Mouse (Mus musculus): ENCODE measurements around the gene Gdf1.

Gdf1 gene

DNA sequence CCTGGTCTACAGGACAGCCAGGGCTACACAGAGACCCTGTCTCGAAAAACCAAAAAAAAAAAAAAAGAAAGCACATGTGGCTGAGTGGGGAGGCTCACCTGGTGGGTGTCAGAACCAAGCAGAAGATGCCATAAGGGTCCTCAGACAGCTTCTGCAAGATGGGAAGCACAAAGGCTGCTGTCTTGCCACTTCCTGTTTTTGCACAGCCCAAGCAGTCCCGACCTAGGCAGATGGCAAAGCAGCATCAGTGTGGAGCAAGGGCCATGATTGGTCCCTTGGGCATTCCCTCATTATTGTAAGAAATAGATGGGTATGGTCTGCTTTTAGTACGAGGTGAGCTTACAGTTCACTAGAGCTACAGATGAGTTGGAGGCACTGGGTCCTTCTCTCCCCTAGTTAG is 28.7 kb upstream of the Gdf1 start:
- Histone ChIP-seq H3K9me3 (ENCODE audit: low read length) (no peaks in the 10 kb centered on the region), H3K36me3 (ENCODE audit: insufficient read depth, low read length) (peaks cover 73% of the 10 kb centered on the region), H3K4me1 (replicated peaks; ENCODE audit: low read depth, low read length) (peaks cover 37% of the 10 kb centered on the region), H3K27me3 (ENCODE audit: insufficient read depth, low read length) (no peaks in the 10 kb centered on the region), H3K4me3 (replicated peaks; ENCODE audit: low read length) (peak overlapping the region; percentile 99; the same call in 1 of the 2 replicates)
- no peak for TF ChIP-seq NANOG (IDR thresholded peaks at IDR 0.05; ENCODE audit: borderline replicate concordance, low read length)
- TF ChIP-seq POU5F1 (IDR thresholded peaks at IDR 0.05; ENCODE audit: borderline replicate concordance, low read length), result no peak
- TF ChIP-seq CTCF (conservative IDR thresholded peaks at IDR 0.05; ENCODE audit: low read length), result no peak

DNA sequence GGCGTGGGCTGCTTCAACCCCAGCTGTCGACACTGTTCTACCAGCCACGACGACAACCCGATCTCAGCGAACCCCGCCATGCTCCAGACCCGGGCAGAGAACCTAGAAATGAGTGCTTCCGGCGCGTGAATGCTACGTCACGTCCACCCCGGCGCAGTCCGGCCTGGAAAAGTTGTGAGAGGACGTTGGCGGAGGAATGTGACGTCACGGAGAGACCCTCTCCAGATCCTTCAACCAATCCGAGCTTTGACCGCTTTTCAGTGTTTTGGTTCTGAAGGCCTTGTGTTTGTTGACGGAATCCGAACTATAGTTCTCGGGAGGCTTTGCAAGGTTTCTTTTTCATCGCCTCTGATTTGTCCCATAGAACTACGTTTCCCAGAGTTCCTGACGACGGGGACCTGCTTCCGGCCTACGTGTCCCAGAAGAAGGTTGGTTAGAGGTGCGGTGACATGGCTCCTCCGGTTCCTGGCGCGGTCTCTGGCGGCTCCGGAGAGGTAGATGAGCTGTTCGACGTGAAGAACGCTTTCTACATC is 27.2 kb upstream of the Gdf1 start, which contains the start of the genes Ddx49 and Cope:
TSS of gene Ddx49 (minus strand) at position 132 of the 533 bp plus-strand sequence.
TSS of gene Cope (plus strand) at position 161 of the 533 bp plus-strand sequence.
- Histone ChIP-seq H3K36me3 (ENCODE audit: insufficient read depth, low read length) (peaks cover 73% of the 10 kb centered on the region), H3K9me3 (ENCODE audit: low read length) (no peaks in the 10 kb centered on the region), H3K4me3 (replicated peaks; ENCODE audit: low read length) (peak within 1 kb of the TSS; percentile 99), H3K4me1 (replicated peaks; ENCODE audit: low read depth, low read length) (peaks cover 37% of the 10 kb centered on the region), H3K27me3 (ENCODE audit: insufficient read depth, low read length) (no peaks in the 10 kb centered on the region)
- no peak for TF ChIP-seq NANOG (IDR thresholded peaks at IDR 0.05; ENCODE audit: borderline replicate concordance, low read length)
- TF ChIP-seq CTCF (conservative IDR thresholded peaks at IDR 0.05; ENCODE audit: low read length), result no peak
- no peak for TF ChIP-seq POU5F1 (IDR thresholded peaks at IDR 0.05; ENCODE audit: borderline replicate concordance, low read length)

DNA sequence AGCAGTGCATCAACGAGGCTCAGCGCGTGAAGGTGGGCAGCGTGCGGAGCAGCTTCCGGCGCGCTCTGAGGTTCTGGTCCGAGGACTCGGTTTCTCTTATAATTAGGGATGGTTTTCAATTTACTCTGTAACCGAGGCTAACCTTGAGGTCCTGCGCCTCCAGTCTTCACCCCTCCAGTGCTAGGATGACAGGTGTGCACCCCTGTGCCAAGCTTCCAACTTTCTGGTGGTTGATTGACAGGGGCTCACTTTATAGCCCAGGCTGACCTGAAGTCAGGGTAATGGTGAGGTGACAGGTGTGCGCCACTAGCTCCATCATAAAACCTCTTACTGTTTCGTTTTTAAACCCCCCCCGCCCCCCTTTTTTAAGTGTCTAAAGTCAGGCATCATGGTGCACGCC is 26.7 kb upstream of the Gdf1 start:
- TF ChIP-seq CTCF (conservative IDR thresholded peaks at IDR 0.05; ENCODE audit: low read length), result no peak
- TF ChIP-seq POU5F1 (IDR thresholded peaks at IDR 0.05; ENCODE audit: borderline replicate concordance, low read length), result no peak
- TF ChIP-seq NANOG (IDR thresholded peaks at IDR 0.05; ENCODE audit: borderline replicate concordance, low read length), result no peak
- Histone ChIP-seq H3K27me3 (ENCODE audit: insufficient read depth, low read length) (no peaks in the 10 kb centered on the region), H3K9me3 (ENCODE audit: low read length) (no peaks in the 10 kb centered on the region), H3K36me3 (ENCODE audit: insufficient read depth, low read length) (peaks cover 73% of the 10 kb centered on the region), H3K4me3 (replicated peaks; ENCODE audit: low read length) (peak overlapping the region; percentile 99), H3K4me1 (replicated peaks; ENCODE audit: low read depth, low read length) (peaks cover 37% of the 10 kb centered on the region)

DNA sequence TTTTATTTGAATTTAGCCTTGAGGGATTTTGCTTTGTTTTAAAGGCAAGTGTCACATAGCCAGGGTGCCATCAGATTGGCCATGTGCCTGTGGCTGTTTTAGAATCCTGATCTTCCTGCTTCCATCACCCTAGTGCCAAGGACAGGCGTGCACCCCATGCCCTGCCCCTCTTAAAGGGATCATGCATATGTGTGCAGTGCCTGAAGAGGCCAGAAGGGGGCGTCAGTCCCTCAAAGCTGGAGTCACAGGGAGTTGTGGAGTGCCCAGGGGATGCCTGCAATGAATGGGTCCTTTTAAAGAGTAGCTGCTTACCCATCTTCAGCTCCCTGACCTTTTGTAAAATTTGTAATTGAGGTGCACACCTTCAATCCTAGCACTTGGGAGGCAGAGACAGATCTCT is 20.3 kb upstream of the Gdf1 start:
- H3K36me3 ChIP-seq (ENCODE audit: insufficient read depth, low read length), result peaks cover 92% of the 10 kb centered on the region
- H3K9me3 ChIP-seq (ENCODE audit: low read length), result no peaks in the 10 kb centered on the region
- peaks cover 13% of the 10 kb centered on the region for H3K4me1 ChIP-seq (replicated peaks; ENCODE audit: low read depth, low read length)
- TF ChIP-seq CTCF (conservative IDR thresholded peaks at IDR 0.05; ENCODE audit: low read length), result peak; percentile 84
- TF ChIP-seq NANOG (IDR thresholded peaks at IDR 0.05; ENCODE audit: borderline replicate concordance, low read length), result no peak
- H3K4me3 ChIP-seq (replicated peaks; ENCODE audit: low read length), result no peak overlapping the region
- H3K27me3 ChIP-seq (ENCODE audit: insufficient read depth, low read length), result no peaks in the 10 kb centered on the region

DNA sequence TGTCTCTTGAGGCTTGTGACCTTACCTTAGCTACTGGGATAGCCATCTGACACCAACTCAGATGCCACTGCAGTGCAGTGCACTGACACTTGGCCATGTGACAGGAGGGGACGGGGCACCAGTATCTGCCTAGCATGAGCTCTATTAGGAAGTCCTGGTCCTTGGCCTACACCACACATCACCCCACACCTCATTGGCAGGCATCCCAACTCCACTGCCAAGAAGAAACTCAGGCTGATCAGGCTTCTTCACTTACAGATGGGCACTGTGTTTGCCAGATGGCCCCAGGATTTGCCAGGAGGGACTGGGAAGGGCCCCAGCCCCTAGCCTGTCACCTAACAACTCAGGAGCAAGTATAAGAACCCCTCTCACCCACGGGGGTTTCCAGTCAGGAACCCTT is 16.2 kb upstream of the Gdf1 start:
- no peaks in the 10 kb centered on the region for H3K9me3 ChIP-seq (ENCODE audit: low read length)
- TF ChIP-seq NANOG (IDR thresholded peaks at IDR 0.05; ENCODE audit: borderline replicate concordance, low read length) (no peak), CTCF (conservative IDR thresholded peaks at IDR 0.05; ENCODE audit: low read length) (no peak), POU5F1 (IDR thresholded peaks at IDR 0.05; ENCODE audit: borderline replicate concordance, low read length) (no peak)
- H3K36me3 ChIP-seq (ENCODE audit: insufficient read depth, low read length), result peaks cover 51% of the 10 kb centered on the region
- H3K4me3 ChIP-seq (replicated peaks; ENCODE audit: low read length), result no peak overlapping the region
- H3K4me1 ChIP-seq (replicated peaks; ENCODE audit: low read depth, low read length), result peaks cover 34% of the 10 kb centered on the region
- H3K27me3 ChIP-seq (ENCODE audit: insufficient read depth, low read length), result peaks cover 26% of the 10 kb centered on the region

DNA sequence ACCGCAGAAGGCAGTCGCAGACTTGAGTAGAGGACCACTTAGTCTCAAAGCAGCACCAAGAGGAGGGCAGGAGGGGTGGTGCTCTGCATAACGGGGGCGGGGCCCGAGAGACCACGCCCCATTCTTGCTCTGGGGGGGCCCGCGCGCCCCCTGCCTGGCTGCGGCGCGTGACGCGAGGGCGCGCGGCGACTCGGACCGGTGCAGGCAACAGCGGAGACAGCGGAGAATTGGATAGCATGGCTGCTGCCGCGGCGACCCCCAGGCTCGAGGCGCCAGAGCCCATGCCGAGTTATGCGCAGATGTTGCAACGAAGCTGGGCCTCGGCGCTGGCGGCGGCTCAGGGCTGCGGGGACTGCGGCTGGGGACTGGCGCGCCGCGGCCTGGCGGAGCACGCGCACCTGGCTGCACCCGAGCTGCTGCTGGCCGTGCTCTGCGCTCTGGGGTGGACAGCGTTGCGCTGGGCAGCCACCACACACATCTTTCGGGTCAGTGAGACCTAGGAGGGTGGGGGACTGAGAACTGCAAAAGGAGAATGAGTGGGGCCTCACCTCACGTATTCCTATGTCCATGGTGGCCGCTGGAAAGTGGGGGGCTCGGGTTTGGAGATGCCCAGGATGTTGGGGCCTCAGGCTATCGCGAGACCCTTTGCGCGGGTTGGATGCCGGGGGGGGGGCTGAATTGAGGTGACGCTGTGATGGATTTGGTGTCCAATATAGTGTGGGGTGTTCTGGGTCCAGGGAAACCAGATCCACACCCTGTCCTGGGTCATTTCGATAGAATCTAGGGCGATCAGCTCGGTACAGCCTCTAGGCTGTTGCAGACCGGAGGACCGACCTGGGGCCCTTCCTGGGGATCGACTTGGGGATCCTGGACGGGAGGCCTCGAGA is 13.8 kb upstream of the Gdf1 start, which contains the start of gene Cers1:
TSS of gene Cers1 (plus strand) at position 152 of the 887 bp plus-strand sequence.
- H3K4me1 ChIP-seq (replicated peaks; ENCODE audit: low read depth, low read length), result peaks cover 34% of the 10 kb centered on the region
- TF ChIP-seq NANOG (IDR thresholded peaks at IDR 0.05; ENCODE audit: borderline replicate concordance, low read length), result no peak
- no peak for TF ChIP-seq POU5F1 (IDR thresholded peaks at IDR 0.05; ENCODE audit: borderline replicate concordance, low read length)
- TF ChIP-seq CTCF (conservative IDR thresholded peaks at IDR 0.05; ENCODE audit: low read length), result no peak
- H3K4me3 ChIP-seq (replicated peaks; ENCODE audit: low read length), result peak within 1 kb of the TSS; percentile 81
- H3K36me3 ChIP-seq (ENCODE audit: insufficient read depth, low read length), result peaks cover 32% of the 10 kb centered on the region
- H3K9me3 ChIP-seq (ENCODE audit: low read length), result no peaks in the 10 kb centered on the region
- peaks cover 29% of the 10 kb centered on the region for H3K27me3 ChIP-seq (ENCODE audit: insufficient read depth, low read length)

DNA sequence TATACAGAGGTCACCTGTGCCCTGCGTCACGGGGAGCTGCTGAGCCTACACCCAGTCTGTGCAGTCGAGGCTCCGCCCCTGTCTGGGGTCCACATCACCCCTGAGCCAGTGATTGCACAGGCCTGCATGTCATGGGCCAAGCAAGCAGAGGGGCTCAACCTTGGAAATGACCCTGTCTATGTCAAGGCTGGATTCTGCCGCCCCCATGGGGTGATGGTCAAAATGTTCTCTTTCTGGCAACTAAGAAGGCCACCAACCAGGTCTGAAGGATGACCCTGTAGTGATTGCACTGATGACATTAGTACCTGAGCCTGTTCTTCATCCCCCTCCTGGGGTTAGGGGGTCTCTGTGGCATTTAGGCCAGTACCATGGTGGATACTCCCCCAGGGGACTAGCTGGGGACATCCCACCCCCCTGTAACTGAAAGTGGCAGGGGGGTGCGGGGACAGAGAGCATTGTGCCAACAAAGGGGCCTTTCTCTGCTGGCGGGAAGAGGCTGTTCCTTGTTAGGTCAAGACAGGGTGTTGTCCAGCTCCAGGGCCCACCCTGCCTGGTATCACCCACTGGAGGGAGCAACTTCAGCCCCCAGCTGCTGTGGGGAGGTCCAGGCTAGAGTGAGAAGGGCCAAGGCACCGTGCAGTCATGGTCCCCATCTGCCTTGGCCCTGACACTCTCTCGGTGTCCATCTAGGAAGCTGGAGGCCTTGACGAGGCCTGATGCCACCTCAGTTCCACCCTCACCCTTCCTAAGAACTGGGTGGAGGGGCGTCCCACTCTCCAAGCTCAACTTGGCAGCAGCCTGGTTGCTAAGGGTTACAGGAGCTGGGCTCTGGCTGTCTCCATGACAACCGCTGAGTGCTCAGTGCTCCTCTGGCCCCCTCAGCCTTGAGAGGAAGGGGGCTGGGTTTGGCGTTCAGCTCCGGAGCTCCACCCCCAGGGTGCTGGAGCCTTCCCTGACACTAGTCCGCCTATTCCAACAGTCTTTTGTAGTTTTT is 12.8 kb upstream of the Gdf1 start:
- peaks cover 27% of the 10 kb centered on the region for H3K4me1 ChIP-seq (replicated peaks; ENCODE audit: low read depth, low read length)
- H3K9me3 ChIP-seq (ENCODE audit: low read length), result no peaks in the 10 kb centered on the region
- no peak for TF ChIP-seq NANOG (IDR thresholded peaks at IDR 0.05; ENCODE audit: borderline replicate concordance, low read length)
- TF ChIP-seq CTCF (conservative IDR thresholded peaks at IDR 0.05; ENCODE audit: low read length), result no peak
- TF ChIP-seq POU5F1 (IDR thresholded peaks at IDR 0.05; ENCODE audit: borderline replicate concordance, low read length), result no peak

More for the DNA sequence above, 12.8 kb upstream of the Gdf1 start:
- peaks cover 22% of the 10 kb centered on the region for H3K36me3 ChIP-seq (ENCODE audit: insufficient read depth, low read length)
- peaks cover 29% of the 10 kb centered on the region for H3K27me3 ChIP-seq (ENCODE audit: insufficient read depth, low read length)
- peak overlapping the region; percentile 81 for H3K4me3 ChIP-seq (replicated peaks; ENCODE audit: low read length)
